Mouse (Mus musculus): Measurements from ENCODE around the gene Brf1.

Gene Brf1

GRCm38 (mm10) chr12:113017429-113017984 is 17.0 kb upstream of the Brf1 start:
- in situ Hi-C loops (cut with MboI, MseI): no loop called here

DNA sequence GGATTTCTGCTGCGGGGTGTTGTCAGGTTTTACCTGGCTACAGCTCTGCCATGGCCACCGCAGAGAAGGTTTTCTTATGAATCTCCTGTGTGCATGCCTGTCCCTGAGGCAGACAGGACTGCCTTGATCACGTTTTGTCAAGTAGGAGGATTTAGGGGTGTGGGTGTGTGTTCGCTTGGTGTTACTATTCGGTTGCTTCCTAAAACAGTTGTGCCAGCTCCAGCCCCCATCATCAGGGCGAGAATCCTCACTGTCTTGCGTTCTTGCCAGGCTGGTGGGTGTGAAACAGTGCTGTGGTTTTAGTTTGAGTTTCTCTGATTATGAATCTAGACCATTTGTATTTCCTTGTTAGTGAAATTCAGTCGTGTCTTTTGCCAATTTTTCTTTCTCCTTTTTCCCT is 16.5 kb upstream of the Brf1 start:
- in situ Hi-C loops (cut with MboI, MseI): no loop called here

- in situ Hi-C loops (cut with MboI, MseI): no loop called here
Observed at GRCm38 (mm10) chr12:113015956-113016355, 15.5 kb upstream of the Brf1 start.

- in situ Hi-C loops (cut with MboI, MseI): no loop called here
Observed at GRCm38 (mm10) chr12:113014561-113015556, 14.4 kb upstream of the Brf1 start.

DNA sequence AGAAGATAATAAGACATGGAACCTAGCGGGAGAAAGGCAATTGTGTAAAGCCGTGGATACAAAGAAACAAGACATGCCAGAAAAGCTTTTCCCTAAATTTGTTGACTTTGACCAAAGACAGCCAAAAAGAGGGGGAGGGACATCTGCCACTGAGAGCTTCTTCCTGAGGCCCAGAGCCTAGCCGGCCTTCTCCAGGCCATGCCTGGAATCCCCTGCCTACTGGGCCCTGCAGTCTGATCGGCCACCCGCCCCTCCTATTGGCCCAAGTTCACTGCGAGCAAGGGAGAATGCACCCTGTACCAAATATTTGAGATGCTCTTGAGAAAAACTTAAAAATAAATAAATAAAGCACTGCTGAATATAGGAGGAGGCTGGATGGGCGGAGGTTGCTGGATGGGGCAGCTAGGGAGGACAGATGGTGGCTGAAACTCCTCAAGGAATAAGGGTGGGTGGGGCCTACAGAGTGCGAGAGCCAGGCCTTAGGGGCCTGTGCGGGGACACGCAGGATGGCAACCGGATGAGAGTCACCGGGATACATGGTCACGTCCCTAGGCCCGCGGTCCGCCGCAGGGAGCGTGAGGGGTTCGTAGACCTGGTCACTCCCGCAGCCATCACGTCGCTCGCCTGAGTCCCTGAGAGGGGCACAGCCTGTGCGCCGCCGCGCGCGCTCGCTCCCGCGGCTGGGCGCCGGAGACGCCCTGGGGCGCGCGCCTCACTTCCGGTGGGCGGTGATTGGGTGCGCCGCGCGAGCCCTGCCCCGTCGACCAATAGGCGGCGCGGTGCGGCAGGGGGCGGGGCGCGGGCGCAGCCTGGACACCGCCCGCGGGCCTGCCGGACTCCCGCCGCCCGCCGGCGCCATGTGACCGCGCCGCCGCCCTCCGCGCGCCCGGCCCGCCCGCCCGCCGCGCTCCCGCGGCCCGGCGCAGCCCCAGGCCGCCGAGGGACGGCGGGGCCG is 13.4 kb upstream of the Brf1 start, which contains the start of gene Pacs2:
TSS of gene Pacs2 (plus strand) at position 905 of the 955 bp plus-strand sequence.
- in situ Hi-C loops (cut with MboI, MseI): no loop called here

DNA sequence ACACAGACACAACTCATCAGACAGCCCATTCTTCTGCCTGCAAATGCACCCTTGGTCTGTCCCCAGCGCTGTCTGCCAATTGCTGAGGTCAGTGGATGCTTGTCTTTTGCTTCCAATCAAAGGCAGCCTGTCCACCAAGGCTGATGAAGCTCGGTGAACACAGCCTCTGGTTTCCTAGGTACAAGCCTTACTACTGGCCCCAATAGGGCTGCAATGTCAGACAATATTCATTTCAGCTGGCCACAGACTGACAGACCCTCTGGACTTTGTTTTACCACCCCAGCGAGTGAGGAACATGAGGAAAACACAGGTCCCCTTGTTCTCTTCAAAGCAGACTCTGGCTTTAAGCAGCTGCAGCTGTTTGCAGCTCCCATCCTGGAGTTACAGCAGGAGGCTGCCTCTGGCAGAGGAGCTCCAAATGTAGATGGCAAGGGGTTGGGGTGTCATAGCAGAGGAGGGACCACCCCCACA is 12.6 kb upstream of the Brf1 start:
- in situ Hi-C loops (cut with MboI, MseI): no loop called here

GRCm38 (mm10) chr12:113012443-113012842 is 11.9 kb upstream of the Brf1 start:
- in situ Hi-C loops (cut with MboI, MseI): no loop called here

DNA sequence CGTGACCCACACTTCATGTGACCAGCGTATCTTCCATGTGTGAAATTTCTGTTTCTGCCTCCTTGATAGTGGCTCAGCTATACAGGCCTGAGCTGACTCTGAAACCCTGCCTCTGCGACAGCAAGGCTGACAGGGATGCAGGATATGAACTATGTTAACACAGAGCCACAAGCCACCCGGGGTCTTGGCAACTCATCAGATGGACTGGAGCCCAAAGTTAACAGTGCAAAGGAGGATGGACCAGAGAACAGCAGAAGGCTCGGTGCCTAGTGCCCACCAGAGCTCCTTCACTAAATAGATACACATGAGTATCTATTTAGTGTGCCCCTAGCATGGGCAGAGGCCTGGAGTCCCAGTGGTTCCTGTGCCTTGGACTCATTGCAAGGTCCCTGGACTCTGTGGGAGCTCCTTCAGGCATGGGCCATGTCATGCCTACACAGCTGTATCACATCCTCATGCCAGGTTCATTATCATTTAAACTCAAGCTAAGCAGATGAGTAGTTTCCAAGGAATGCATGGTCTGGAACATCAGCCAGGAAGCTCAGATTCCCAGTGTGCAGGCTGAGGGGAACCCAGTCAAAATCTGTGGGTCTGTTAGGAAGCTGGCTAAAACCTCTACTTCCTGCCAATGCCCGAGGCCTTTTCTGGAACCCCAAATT is 11.3 kb upstream of the Brf1 start:
- in situ Hi-C loops (cut with MboI, MseI): no loop called here

DNA sequence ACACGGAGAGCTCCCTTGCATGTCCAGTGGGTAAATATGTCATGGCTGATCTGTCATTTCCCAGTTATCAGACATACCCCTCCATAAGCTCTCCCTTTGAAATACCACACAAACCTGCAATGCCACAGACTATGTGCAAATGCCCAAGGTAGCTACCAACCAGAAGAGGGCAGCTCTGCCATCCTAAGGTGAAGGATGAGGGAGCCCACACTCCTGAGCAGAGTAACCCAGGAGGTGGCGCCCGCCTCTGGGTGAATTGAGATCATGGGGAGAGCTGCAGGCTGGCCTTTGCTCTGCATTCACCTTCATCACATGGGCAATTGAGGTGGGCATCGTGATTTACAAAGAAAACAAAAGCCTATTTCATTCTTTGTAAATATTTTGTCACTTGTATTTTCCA is 4.5 kb upstream of the Brf1 start:
- in situ Hi-C loops (cut with MboI, MseI): no loop called here

GRCm38 (mm10) chr12:113004011-113004410 is 3.5 kb upstream of the Brf1 start:
- in situ Hi-C loops (cut with MboI, MseI): no loop called here

DNA sequence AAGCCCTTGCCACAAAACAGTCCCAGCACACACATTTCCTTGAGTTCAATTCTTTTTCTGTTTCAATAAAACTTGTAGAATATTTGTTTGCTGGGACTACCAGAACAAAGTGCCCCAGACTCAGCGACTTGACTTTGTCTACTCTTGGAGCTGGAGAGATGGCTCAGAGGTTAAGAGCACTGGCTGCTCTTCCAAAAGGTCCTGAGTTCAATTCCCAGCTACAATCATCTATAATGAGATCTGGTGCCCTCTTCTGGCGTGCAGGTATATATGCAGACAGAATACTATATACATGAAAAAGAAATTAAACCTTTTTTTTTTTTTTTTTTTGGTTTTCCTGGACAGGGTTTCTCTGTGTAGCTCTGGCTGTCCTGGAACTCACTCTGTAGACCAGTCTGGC is 2.2 kb upstream of the Brf1 start:
- in situ Hi-C loops (cut with MboI, MseI): no loop called here

DNA sequence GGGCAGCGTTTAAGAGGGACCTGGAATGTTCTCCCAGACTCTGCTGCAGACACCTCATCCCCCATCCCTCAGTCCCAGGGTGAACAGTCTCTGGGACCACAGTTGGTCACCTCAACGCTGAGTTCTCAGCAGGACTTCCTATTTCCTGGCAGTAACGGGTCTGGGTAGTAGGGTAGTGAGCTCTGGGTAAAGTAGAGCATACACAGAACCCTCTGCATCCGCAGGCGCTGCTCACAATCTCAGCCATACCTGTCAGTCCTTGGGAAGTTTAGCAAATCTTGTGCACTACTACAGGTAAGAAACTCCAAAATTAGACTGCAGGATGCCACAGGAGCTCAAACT is 600 bp upstream of the Brf1 start:
- in situ Hi-C loops (cut with MboI, MseI): no loop called here

- in situ Hi-C loops (cut with MboI, MseI): loop anchor here (10.0 kb wide), 1 partner anchor 125 kb away; no protein-coding TSS in a partner anchor
Observed at GRCm38 (mm10) chr12:112999569-113000293, 773 bp downstream of the Brf1 start.

GRCm38 (mm10) chr12:112994153-112994552 is 6.4 kb downstream of the Brf1 start:
- in situ Hi-C loops (cut with MboI, MseI): loop anchor here (10.0 kb wide), 1 partner anchor 119 kb away; no protein-coding TSS in a partner anchor

DNA sequence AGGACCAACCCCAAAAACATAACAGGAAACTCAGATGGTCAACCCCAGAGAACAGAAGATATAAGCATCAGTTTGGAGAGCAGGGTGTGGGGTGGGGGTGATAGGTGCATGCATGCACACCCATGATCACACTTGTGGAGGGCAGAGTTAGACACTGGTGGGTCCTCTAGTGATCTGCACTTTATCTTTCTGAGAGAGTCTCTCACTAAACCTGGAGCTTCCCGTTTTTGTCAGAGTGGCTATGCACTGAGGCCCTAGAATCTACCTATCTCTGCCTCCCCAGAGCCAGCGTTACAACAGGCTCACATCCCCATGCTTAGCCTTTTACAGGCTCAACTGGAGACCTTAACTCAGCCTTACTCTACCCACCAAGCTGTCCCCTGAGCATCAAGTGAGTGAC is 9.1 kb downstream of the Brf1 start:
- in situ Hi-C loops (cut with MboI, MseI): loop anchor here (10.0 kb wide), 1 partner anchor 117 kb away; no protein-coding TSS in a partner anchor

DNA sequence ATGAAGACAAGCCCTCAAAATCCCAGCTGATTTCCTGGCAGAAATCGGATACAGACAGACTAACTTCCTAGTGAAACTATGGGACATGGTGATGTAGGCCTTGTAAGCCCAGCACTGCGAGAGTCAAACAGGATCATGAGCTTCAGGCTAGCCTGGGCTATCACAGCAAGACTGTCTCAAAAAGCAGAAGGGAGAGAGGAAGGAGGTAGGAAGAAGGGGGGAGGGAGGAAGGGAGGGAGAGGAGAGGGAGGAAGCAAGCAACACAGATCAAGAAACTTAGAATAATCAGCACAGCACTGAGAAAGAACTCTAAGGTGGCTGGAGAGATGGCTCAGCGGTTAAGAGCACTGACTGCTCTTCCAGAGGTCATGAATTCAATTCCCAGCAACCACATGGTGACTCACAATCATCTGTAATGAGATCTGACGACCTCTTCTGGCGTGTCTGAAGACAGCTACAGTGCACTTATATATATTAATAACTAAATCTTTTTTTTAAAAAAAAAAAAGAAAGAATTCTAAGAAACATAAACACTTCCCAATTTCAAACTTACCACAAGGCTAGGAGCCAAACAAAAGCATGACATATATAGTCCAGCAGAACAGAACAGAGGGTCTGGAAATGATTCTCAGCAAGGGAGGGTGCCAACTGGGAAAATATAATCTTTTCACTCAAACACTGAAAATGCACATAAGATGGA is 9.6 kb downstream of the Brf1 start:
- in situ Hi-C loops (cut with MboI, MseI): loop anchor here (10.0 kb wide), 1 partner anchor 116 kb away; no protein-coding TSS in a partner anchor

DNA sequence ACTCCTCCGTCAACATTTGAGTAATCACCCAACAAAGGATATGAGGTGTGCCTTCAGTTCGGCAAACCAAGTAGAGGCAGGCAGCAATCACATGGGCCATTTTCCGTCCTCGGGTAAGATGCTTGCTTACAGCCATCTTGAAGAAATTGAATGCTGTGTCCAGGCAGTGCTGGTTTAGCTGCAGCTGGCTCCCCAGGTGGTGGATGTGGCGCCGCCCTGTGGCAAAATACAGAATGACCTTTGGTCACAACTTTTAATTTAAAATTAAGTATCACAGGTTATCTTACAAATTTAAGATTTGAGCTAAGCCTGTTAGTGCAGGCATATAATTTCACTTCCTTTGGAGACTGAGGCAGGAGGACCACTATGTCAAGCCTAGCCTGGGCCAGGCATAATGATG is 12.6 kb downstream of the Brf1 start:
- in situ Hi-C loops (cut with MboI, MseI): no loop called here

DNA sequence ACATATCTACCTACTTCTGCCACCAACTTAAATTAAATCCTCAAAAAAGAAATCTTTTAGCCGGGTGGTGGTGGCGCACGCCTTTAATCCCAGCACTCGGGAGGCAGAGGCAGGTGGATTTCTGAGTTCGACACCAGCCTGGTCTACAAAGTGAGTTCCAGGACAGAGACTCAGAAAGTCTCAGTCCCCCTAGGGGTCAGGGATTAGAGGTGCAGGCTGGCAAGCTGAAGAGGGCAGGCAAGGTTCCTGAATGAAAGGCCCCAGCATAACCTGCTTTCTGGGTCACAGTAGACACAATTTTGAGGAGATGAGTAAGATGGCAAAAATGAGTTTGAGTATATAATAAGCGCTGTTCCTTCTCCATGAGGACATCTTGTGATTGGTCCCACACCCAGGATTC is 15.2 kb downstream of the Brf1 start:
- in situ Hi-C loops (cut with MboI, MseI): no loop called here

DNA sequence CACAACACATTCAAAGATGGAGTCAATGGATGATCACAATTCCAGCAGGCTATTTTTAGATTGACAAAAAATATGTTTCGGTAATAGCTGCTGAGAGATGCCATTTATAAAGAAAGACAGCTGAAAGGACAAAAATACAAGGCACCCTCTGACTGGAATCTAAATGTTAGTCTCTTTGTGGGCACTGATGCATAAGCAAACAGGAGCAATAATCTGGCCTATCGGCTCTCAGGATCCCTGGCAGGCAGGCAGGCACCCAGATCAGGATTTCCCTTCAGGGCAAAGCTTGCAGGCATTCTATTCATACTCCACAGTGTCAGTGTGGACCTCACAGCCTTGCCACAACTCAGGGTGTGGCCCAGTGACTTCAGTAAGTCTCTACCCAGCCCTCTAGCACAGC is 18.5 kb downstream of the Brf1 start:
- in situ Hi-C loops (cut with MboI, MseI): no loop called here

GRCm38 (mm10) chr12:112977156-112977555 is 23.3 kb downstream of the Brf1 start:
- in situ Hi-C loops (cut with MboI, MseI): no loop called here
